ENCODE assay signal across 11 mouse cellular contexts in genomic region chr6:72882661-72883458, GRCm38 (mm10). TPM values are rescaled to one million over a fixed set of nuclear protein-coding genes. Genes with fewer than 3 reads are reported as not detected.
DNase-seq lines count a peak whose midpoint lies in the region; ATAC-seq and TF ChIP-seq lines count a peak whose summit lies in the region.
"Had no signal": no experiment of that assay in that cellular context is flagged by ENCODE, and none has a peak within 500 bp of the region (broad histone marks: within the 10 kb centered on the region; RNA-seq: fewer than 3 reads in every experiment).

No protein-coding gene starts in this region.

- no peaks in the 10 kb centered on the region for H3K36me3 ChIP-seq in neural tube, embryonic 13.5 days
- no peaks in the 10 kb centered on the region for H3K36me3 ChIP-seq in stomach, embryonic 16.5 days (ENCODE audit: control insufficient read depth, insufficient read depth, low read length)
- H3K36me3 ChIP-seq: neural tube, embryonic 15.5 days had no signal

- H3K4me3 ChIP-seq in neural tube, embryonic 13.5 days, result no peak overlapping the region
- H3K4me3 ChIP-seq in embryonic fibroblast, embryonic 13.5 days (ENCODE audit: insufficient read depth, low read length), result no peak overlapping the region
- no peak overlapping the region for H3K4me3 ChIP-seq in stomach, embryonic 16.5 days (replicated peaks; ENCODE audit: low read length)
- H3K4me3 ChIP-seq: midbrain, embryonic 12.5 days; neural tube, embryonic 15.5 days had no signal

- H3K4me2 ChIP-seq in neural tube, embryonic 13.5 days, result no peak overlapping the region
- no peak overlapping the region for H3K4me2 ChIP-seq in stomach, embryonic 16.5 days (ENCODE audit: low read depth, low read length)
- H3K4me2 ChIP-seq: midbrain, embryonic 12.5 days; neural tube, embryonic 15.5 days had no signal

- H3K27ac ChIP-seq in neural tube, embryonic 13.5 days (replicated peaks), result 0 out of 2 replicates have a peak overlapping the region, but pooled peaks have one; percentile 9
- 0 out of 2 replicates have a peak overlapping the region, but pooled peaks have one; percentile 9 for H3K27ac ChIP-seq in embryonic fibroblast, embryonic 13.5 days (ENCODE audit: insufficient read depth, low read length)
- no peak overlapping the region for H3K27ac ChIP-seq in stomach, embryonic 16.5 days (ENCODE audit: low read length)
- H3K27ac ChIP-seq: midbrain, embryonic 12.5 days; neural tube, embryonic 15.5 days had no signal

- TF ChIP-seq CTCF in embryonic fibroblast, embryonic 13.5 days (IDR thresholded peaks at IDR 0.05; ENCODE audit: borderline replicate concordance, insufficient read depth, low read length), result no peak

- H3K4me1 ChIP-seq in neural tube, embryonic 13.5 days (replicated peaks), result peaks cover 33% of the 10 kb centered on the region
- peaks cover 15% of the 10 kb centered on the region for H3K4me1 ChIP-seq in embryonic fibroblast, embryonic 13.5 days (ENCODE audit: control insufficient read depth, insufficient read depth, low read length)
- H3K4me1 ChIP-seq in stomach, embryonic 16.5 days (ENCODE audit: control insufficient read depth, insufficient read depth, low read length), result peaks cover 32% of the 10 kb centered on the region

- no peak for TF ChIP-seq POLR2A in embryonic fibroblast, embryonic 13.5 days (IDR thresholded peaks at IDR 0.05; ENCODE audit: low read depth, low read length)

- no peaks in the 10 kb centered on the region for H3K9me3 ChIP-seq in neural tube, embryonic 13.5 days
- H3K9me3 ChIP-seq in stomach, embryonic 16.5 days (replicated peaks; ENCODE audit: control insufficient read depth, low read length), result no peaks in the 10 kb centered on the region
- H3K9me3 ChIP-seq: midbrain, embryonic 12.5 days; neural tube, embryonic 15.5 days had no signal

- H3K27me3 ChIP-seq in neural tube, embryonic 13.5 days, result no peaks in the 10 kb centered on the region
- no peaks in the 10 kb centered on the region for H3K27me3 ChIP-seq in stomach, embryonic 16.5 days (ENCODE audit: control insufficient read depth, insufficient read depth, low read length)
- H3K27me3 ChIP-seq: midbrain, embryonic 12.5 days; neural tube, embryonic 15.5 days had no signal

- no peak for ATAC-seq in neural tube, embryonic 13.5 days (ENCODE audit: low read depth)
- peak; percentile 65; the same call in 1 of the 2 replicates for ATAC-seq in stomach, embryonic 16.5 days (ENCODE audit: insufficient read depth, low FRiP score)

- 83% methylated on average over 8 of the region's 8 CpGs for WGBS in neural tube, embryonic 13.5 days
- WGBS in stomach, embryonic 16.5 days, result 54% methylated on average over 8 of the region's 8 CpGs

- peak; percentile 30 to 40 for DNase-seq in heart, adult 9 months (ENCODE audit: low spot score in 2 of 2)
- no peak for DNase-seq in heart, postnatal 4 days
- no peak for DNase-seq in neural tube, embryonic 10.5 days (ENCODE audit: extremely low spot score, low spot score)
- no peak for DNase-seq in left cerebral cortex, adult 8-10 months (ENCODE audit: low spot score in 2 of 2)
- DNase-seq: layer of hippocampus, adult 9-11 months; right cerebral cortex, postnatal 14 days had no signal

- H3K9ac ChIP-seq in neural tube, embryonic 13.5 days, result no peak overlapping the region
- no peak overlapping the region for H3K9ac ChIP-seq in stomach, embryonic 16.5 days (ENCODE audit: low read length)
- H3K9ac ChIP-seq: midbrain, embryonic 12.5 days; neural tube, embryonic 15.5 days had no signal

RNA-seq across cellular contexts. Expression of gene Kcmf1, which starts 16.9 kb away (rescaled TPM):
- 10 to 100 TPM; 95.8 to 98.9 TPM for total RNA-seq in heart, postnatal 4 days (2021)
- polyA plus RNA-seq in neural tube, embryonic 13.5 days (2015; fragmentation: Nextera tagmentation; extraction: Ambion mirVana), result 34.4 and 35.1 TPM in 2 replicates
- 132 and 150 TPM in 2 replicates for polyA plus RNA-seq in embryonic fibroblast, embryonic 13.5 days (2011; ENCODE audit: insufficient read length, low read depth, missing spikeins)
- polyA plus RNA-seq in stomach, embryonic 16.5 days (2015; fragmentation: Nextera tagmentation; extraction: Ambion mirVana), result 25.0 and 25.9 TPM in 2 replicates
- total RNA-seq in left cerebral cortex, adult 8-10 months (2022), result 10 to 100 TPM; 66.2 to 67.2 (median 67.1) TPM

Comparison
In these comparisons a context has a peak if more than half of its experiments do, and no peak if none do; other contexts are left out.
1. DNase-seq: peak in heart, adult 9 months (2 of 2); none in heart, postnatal 4 days (single experiment), neural tube, embryonic 10.5 days (single experiment) and left cerebral cortex, adult 8-10 months (0 of 2).